Mouse (Mus musculus): ENCODE data around the gene Cend1.
"Not testable (repeated sequence)": the region's sequence is repeated elsewhere in the genome, so short reads cannot be mapped to it uniquely, and the experiment has no call there.

Gene Cend1

GRCm38 (mm10) chr7:141464603-141465201 is 35.4 kb upstream of the Cend1 start:
- DNase-seq (ENCODE audit: low spot score in 2 of 2): no peak

DNA sequence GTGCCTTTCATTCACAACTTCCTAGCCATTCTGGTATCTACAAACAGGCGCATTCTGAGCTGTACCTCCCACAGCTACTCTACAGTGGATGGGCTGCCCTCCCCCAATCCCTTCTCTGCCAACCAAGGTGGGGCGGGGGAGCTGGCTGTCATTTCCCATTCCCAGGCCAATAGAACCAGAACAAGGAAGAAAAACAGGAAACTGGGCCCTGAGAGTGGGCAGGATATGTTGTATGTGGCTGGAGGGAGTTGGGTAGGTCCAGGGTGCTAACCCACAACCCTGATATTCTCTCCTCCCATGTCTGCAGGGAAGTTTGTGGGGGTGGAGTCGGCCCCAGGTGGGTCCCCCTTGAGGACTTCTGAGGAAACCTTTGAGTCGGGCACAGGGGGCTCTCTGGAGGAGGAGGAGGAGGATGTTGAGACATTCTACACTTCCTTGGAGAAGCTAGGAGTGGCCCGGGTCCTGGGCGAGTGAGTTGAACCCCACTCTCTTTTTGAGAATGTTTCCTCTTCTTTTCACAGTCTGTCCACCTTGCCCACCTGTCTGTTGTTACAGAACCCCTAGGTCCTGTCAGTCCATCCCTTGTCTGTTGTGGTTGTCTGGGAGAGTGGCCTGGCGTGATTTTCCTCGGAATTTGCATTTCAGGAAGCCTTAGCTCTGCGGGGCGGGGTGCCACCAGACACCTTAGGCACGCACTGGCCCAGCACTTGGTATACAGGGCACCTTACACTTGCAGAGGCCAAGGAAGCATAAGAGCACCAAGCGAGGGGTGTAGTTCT is 34.7 kb upstream of the Cend1 start:
- DNase-seq (ENCODE audit: low spot score in 2 of 2): no peak

DNA sequence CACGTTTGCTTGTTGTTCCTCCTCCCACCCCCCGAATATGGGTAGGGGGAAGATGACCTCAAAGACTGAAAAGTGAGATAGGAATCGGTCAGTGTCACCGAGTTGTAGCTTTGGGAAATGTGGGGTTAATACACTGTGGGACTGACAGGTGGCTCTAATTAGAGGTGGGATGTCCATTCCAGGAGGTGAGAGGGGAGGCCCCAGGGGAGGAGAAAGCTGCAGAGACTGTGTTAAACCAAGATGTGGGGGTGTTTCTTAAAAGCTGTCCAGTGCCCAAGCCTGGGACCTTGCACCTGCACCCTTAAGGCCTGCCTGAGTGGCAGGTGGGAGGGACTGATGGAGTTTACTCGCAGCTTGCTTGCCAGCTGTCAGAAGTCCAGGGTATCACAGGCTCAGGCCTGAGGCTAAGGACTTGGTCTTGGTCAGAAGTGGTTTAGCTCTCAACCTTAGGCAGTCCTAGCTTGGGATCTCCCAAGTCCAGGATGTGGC is 33.1 kb upstream of the Cend1 start:
- DNase-seq (ENCODE audit: low spot score in 2 of 2): no peak

- DNase-seq (ENCODE audit: low spot score in 2 of 2): no peak
These were observed 32.4 kb upstream of the Cend1 start for GRCm38 (mm10) chr7:141461521-141462332.

DNA sequence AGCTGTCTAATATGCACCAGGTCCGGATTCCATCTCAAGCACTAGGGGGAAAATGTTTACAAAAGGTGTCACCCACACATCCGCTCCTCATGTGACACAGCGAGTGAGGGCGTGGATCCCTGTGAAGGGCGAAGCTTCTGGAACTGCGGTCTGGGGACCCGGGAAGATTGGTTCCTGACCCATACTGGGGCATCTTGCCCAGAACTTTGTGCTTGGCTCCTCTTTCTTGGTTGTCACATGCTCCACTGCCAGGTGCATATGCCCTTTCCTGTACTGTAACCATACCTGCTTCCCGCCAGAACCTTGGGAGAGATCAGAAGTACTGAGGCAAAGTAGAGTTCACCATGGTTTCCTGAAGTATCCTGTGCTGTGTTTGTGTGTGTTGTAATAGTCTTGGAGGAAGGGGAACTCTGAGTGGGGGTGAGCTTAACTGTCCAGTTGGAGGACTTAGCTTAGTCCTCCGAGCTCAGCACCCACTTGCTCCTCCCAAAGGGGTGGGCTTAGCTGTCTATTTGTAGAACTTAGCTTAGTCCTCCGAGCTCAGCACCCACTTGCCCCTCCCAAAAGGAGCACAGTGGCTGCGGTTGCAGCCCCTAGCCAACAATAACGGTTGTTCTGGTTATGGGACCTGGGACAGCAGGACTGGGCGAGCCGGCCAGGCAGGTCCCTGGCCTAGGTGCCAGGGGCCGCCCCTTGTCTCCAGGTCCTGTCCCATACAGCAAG is 31.3 kb upstream of the Cend1 start, which contains the start of gene Cracr2b:
TSS of gene Cracr2b (plus strand) at position 704 of the 723 bp plus-strand sequence.
- no peak for DNase-seq (ENCODE audit: low spot score in 2 of 2)

- DNase-seq (ENCODE audit: low spot score in 2 of 2): no peak
These were observed 30.7 kb upstream of the Cend1 start for GRCm38 (mm10) chr7:141460001-141460390.

- no peak for DNase-seq (ENCODE audit: low spot score in 2 of 2)
These were observed 30.0 kb upstream of the Cend1 start for GRCm38 (mm10) chr7:141459301-141459711.

DNA sequence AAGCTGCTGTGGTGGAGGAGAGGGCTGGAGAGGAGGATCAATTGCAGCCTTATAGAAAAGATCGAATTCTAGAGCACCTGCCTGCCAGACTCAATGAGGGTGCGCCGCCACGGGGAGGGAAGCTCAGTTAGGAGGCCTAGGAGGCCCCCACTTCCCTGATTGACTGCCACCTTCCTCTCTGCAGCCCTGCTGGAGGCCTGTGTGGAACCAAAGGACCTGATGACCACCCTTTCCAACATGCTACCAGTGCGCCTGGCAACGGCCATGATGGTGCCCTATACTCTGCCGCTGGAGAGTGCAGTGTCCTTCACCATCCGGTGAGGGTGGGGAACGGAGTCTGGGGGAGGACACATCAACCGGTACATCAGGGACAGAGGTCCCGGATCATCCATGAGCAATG is 29.4 kb upstream of the Cend1 start:
- DNase-seq (ENCODE audit: low spot score in 2 of 2): no peak

- no peak for DNase-seq (ENCODE audit: low spot score in 2 of 2)
These were observed 28.8 kb upstream of the Cend1 start for GRCm38 (mm10) chr7:141457986-141458660.

DNA sequence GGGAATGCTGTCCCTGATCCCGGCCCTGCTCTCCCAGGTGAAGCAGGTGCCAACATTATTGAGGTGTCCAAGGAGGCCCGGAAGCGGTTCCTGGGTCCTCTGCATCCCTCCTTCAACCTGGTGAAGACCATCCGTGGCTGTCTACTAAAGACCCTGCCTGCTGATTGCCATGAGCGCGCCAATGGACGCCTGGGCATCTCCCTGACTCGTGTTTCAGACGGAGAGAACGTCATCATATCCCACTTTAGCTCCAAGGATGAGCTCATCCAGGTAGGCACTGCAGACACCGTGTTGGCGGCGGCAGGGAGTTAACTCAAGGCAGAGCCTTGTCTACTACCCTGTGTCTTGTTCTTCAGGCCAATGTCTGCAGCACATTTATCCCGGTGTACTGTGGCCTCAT is 27.9 kb upstream of the Cend1 start:
- DNase-seq (ENCODE audit: low spot score in 2 of 2): no peak

GRCm38 (mm10) chr7:141456739-141457138 is 27.4 kb upstream of the Cend1 start:
- DNase-seq (ENCODE audit: low spot score in 2 of 2): no peak

DNA sequence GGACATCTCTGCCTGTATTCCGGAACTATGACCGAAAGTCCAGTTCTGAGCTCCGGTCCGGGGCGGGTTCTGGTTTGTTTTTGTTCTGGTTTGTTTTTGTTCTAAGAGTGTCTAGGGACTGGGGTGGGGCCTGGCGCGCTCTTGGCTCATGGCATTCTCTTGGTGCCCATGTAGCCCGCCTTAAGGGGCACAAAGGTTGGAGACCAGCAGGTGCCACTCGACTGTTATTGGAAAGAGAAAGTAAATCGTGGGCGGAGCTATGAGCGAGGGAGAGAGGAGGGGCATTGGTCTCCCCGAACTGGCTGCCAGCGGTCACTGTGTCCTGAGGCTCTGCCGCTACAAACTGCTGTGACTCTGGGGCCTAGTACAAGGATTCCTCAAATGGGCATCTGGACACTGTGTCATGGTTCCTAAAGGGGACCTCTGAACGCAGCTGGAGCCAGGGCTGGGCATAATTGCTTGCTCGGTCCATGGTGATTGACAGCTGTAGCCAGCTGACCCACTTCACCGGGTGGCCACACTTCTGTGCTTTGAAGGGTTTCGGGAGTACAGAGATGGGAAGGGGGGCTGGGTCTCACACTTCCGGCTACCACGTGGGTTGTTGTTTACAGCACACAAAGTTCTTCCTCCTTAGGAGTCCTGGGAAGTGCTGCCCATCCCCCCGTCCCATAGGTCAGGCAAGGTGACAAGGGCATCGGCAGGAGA is 26.5 kb upstream of the Cend1 start:
- peak in 1 of 2 experiments; percentile 36 for DNase-seq (ENCODE audit: low spot score in 2 of 2)

DNA sequence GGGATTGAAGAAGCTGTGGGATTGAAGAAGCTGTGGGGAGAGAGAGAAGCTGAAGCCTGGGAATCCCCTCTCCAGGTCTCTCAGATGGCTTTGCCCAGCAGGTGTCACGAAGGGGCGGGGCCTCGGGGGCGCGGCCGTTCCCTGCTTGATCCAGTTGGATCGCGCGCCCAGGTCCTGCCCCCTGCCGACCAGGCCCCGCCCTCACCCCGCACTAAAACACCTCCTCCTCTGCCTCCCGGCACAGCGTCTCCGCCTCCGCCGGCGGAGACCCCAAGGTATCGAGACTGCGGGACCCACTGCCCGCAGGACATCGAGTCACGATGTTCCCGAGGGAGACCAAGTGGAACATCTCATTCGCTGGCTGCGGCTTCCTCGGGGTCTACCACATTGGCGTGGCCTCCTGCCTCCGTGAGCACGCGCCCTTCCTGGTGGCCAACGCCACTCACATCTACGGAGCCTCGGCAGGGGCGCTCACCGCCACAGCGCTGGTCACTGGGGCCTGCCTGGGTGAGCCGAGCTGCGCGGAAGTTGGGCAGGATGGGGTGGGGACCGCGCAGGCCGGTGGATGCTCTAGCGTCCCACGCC is 25.8 kb upstream of the Cend1 start, which contains the start of gene Pnpla2:
TSS of gene Pnpla2 (plus strand) at position 232 of the 585 bp plus-strand sequence.
- peak; percentile 85 to 90 for DNase-seq (ENCODE audit: low spot score in 2 of 2)

DNA sequence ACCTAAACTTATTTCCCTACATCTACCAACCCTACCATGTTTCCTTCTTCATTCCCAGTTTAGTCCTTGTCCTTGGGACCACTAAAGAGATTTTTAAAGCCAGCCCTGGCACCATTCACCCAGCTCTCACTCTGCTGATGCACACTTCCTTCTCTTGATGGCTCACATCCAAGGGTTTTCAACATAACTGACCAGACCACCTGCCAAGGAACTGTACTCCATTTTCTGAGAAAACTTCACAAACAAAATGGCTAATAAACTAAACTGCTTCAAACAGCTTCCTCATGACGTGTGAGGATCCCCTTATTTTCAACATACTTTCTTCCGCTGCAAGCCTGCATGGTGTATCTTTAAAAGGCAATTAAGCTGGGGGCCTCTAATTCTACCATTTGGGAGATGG is 24.3 kb upstream of the Cend1 start:
- DNase-seq (ENCODE audit: low spot score in 2 of 2): no peak

- DNase-seq (ENCODE audit: low spot score in 2 of 2): no peak
These were observed 22.6 kb upstream of the Cend1 start for GRCm38 (mm10) chr7:141451928-141452327.

GRCm38 (mm10) chr7:141447110-141447991 is 18.1 kb upstream of the Cend1 start, which contains the start of gene Rplp2:
Gene Rplp2 (plus strand): TSS chr7:141447370.
- peak; percentile 97 for DNase-seq (ENCODE audit: low spot score in 2 of 2)

DNA sequence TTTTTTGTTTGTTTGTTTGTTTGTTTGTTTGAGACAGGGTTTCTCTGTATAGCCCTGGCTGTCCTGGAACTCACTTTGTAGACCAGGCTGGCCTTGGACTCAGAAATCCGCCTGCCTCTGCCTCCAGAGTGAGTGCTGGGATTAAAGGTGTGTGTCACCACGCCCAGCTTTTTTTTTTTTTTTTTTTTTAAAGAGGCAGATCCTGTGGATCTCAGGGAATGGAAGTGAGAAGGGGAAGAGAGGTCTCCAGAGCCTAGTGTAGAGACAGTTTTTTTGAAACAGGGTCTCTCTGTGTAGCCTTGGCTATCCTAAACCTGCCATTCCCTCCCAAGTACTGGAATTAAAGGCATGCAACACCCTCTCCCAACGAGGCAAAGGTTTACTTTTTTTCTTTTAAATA is 17.1 kb upstream of the Cend1 start:
- DNase-seq (ENCODE audit: low spot score in 2 of 2): not testable (repeated sequence)

GRCm38 (mm10) chr7:141443828-141444237 is 14.5 kb upstream of the Cend1 start, which contains the start of gene Pidd1:
Gene Pidd1 (minus strand): TSS chr7:141444025.
- DNase-seq (ENCODE audit: low spot score in 2 of 2): no peak

Data from frontal cortex, postnatal 36 days (tissue).